Mouse (Mus musculus): Measurements from ENCODE around the gene Zbtb48. TPM values are rescaled to one million over a fixed set of nuclear protein-coding genes. Genes with fewer than 3 reads are reported as not detected.

Gene Zbtb48
- polyA plus RNA-seq, 1 experiment from 2014 or later, result 19.6 TPM

DNA sequence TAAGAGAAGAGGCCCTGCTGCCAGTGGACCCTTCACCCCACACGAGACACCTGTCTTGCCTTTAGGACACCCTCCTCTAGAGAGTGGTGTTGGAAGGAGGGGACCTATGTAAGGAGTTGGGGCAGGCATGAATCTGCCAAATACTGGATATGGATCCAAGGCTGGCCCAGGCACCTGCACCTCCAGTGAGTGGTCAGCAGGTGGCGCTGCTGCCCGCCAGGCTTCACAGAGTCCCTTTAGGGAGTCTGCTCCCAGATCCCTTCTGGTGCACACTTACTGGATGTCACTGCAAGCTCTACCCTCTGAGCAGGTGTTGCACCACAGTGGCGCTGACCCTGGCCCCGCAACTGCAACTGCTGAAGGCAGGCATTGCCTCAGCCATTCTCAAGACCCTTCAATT, 46.1 kb downstream of the Zbtb48 start:
- H3K9ac ChIP-seq, result no peak overlapping the region
- H3K36me3 ChIP-seq, result peaks cover 50% of the 10 kb centered on the region
- no peak overlapping the region for H3K4me3 ChIP-seq
- no peaks in the 10 kb centered on the region for H3K9me3 ChIP-seq
- H3K4me1 ChIP-seq (replicated peaks), result peaks cover 19% of the 10 kb centered on the region
- no peaks in the 10 kb centered on the region for H3K27me3 ChIP-seq
- no peak overlapping the region for H3K4me2 ChIP-seq
- H3K27ac ChIP-seq, result no peak overlapping the region
- WGBS, result 14% methylated on average over 5 of the region's 5 CpGs
- peak; percentile 46 for ATAC-seq (ENCODE audit: low FRiP score)

DNA sequence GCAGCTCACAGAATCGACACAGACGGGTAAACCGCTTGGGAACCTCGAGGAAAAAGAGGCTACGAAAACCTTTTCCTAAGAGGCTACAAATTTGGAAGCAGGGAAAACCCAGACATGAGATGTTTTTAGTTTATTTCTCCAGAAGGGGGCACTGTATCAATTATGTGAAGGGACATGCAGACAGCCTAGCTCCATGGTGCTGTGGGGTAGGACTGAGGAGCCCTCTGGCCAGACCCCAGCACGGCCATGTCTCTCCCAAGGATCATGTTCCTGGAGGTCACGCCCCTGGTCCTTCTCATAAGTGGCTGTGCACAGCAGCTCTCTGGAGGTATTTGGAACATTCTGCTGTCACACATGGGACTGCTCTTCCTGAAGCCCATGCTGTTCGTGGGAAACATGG, 46.8 kb downstream of the Zbtb48 start:
- 79% methylated on average over 8 of the region's 8 CpGs for WGBS
- ATAC-seq (ENCODE audit: low FRiP score), result no peak
- Histone ChIP-seq H3K27ac (no peak overlapping the region), H3K9ac (no peak overlapping the region), H3K4me3 (no peak overlapping the region), H3K36me3 (peaks cover 55% of the 10 kb centered on the region), H3K4me2 (no peak overlapping the region), H3K27me3 (no peaks in the 10 kb centered on the region), H3K4me1 (replicated peaks) (peaks cover 13% of the 10 kb centered on the region), H3K9me3 (no peaks in the 10 kb centered on the region)

- WGBS, result 42% methylated on average over 10 of the region's 10 CpGs
- ATAC-seq (ENCODE audit: low FRiP score), result peak; percentile 43
- Histone ChIP-seq H3K4me1 (replicated peaks) (peaks cover 7% of the 10 kb centered on the region; the same call in 1 of the 2 replicates), H3K4me3 (no peak overlapping the region), H3K27me3 (no peaks in the 10 kb centered on the region), H3K9ac (no peak overlapping the region), H3K9me3 (no peaks in the 10 kb centered on the region), H3K36me3 (peaks cover 76% of the 10 kb centered on the region), H3K4me2 (no peak overlapping the region), H3K27ac (peak overlapping the region; percentile 61)
These were observed 49.7 kb downstream of the Zbtb48 start for GRCm38 (mm10) chr4:151977748-151978147.

DNA sequence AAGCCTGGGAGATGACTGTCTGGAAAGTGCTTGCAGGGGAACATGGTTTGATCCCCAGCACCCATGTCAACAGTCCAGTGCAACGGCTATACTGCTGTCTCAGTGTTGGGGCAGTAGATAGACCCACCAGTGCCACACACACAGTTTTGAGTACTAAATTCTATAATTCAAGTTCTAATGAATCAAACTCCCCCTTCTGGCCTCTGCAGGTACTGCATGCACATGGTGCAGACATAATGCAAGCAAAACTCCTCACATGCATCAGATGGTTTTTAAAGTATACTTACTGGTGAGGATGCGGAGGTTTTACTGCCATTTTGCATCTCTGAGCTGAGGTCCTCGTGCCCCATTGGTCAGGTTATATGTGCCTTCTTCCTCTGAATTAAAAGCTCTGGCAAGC, 52.0 kb downstream of the Zbtb48 start:
- H3K4me3 ChIP-seq, result no peak overlapping the region
- no peaks in the 10 kb centered on the region for H3K9me3 ChIP-seq
- H3K36me3 ChIP-seq, result peaks cover 73% of the 10 kb centered on the region
- no peak overlapping the region for H3K4me2 ChIP-seq
- H3K4me1 ChIP-seq (replicated peaks), result peaks cover 3% of the 10 kb centered on the region; the same call in 1 of the 2 replicates
- no peak overlapping the region for H3K9ac ChIP-seq
- H3K27me3 ChIP-seq, result no peaks in the 10 kb centered on the region
- no peak overlapping the region for H3K27ac ChIP-seq
- 95% methylated on average over 3 of the region's 3 CpGs for WGBS
- no peak for ATAC-seq (ENCODE audit: low FRiP score)

- Histone ChIP-seq H3K4me1 (replicated peaks) (peaks cover 14% of the 10 kb centered on the region), H3K27ac (no peak overlapping the region), H3K4me3 (no peak overlapping the region), H3K9me3 (no peaks in the 10 kb centered on the region), H3K27me3 (no peaks in the 10 kb centered on the region), H3K4me2 (no peak overlapping the region), H3K36me3 (peaks cover 67% of the 10 kb centered on the region), H3K9ac (no peak overlapping the region)
- ATAC-seq (ENCODE audit: low FRiP score), result no peak
- WGBS, result 74% methylated on average over 10 of the region's 10 CpGs
These were observed 55.1 kb downstream of the Zbtb48 start for GRCm38 (mm10) chr4:151972221-151972967.

Other genes starting within 250 kb of the Zbtb48 start
- 159 and 162 TPM in 2 replicates for gene Camta1, start 165.8 kb downstream of the Zbtb48 start, polyA plus RNA-seq (2015; fragmentation: Nextera tagmentation; extraction: Ambion mirVana)
- gene Dnajc11, start 94.0 kb downstream of the Zbtb48 start, polyA plus RNA-seq (2015; fragmentation: Nextera tagmentation; extraction: Ambion mirVana), result 84.3 and 86.5 TPM in 2 replicates
- gene Thap3, start 38.7 kb downstream of the Zbtb48 start, polyA plus RNA-seq (2015; fragmentation: Nextera tagmentation; extraction: Ambion mirVana), result 35.9 and 36.7 TPM in 2 replicates
- gene Phf13, start 31.4 kb downstream of the Zbtb48 start, polyA plus RNA-seq (2015; fragmentation: Nextera tagmentation; extraction: Ambion mirVana), result 18.4 and 20.0 TPM in 2 replicates
- 3.2 and 3.7 TPM in 2 replicates for gene Klhl21, start 18.9 kb downstream of the Zbtb48 start, polyA plus RNA-seq (2015; fragmentation: Nextera tagmentation; extraction: Ambion mirVana)
- gene Tas1r1, start 10.9 kb upstream of the Zbtb48 start, polyA plus RNA-seq (2015; fragmentation: Nextera tagmentation; extraction: Ambion mirVana), result 1.5 and 1.6 TPM in 2 replicates
- gene Nol9, start 11.7 kb upstream of the Zbtb48 start, polyA plus RNA-seq (2015; fragmentation: Nextera tagmentation; extraction: Ambion mirVana), result 23.3 and 25.8 TPM in 2 replicates
- gene Plekhg5, start 44.8 kb upstream of the Zbtb48 start, polyA plus RNA-seq (2015; fragmentation: Nextera tagmentation; extraction: Ambion mirVana), result 10.2 and 10.9 TPM in 2 replicates
- gene Tnfrsf25, start 88.3 kb upstream of the Zbtb48 start, polyA plus RNA-seq (2015; fragmentation: Nextera tagmentation; extraction: Ambion mirVana), result 1.00 and 1.3 TPM in 2 replicates
- 0.09 and 0.22 TPM in 2 replicates for gene Espn, start 124.7 kb upstream of the Zbtb48 start, polyA plus RNA-seq (2015; fragmentation: Nextera tagmentation; extraction: Ambion mirVana)
- gene Hes2, start 131.2 kb upstream of the Zbtb48 start, polyA plus RNA-seq (2015; fragmentation: Nextera tagmentation; extraction: Ambion mirVana), result 0.34 and 1.8 TPM in 2 replicates
- gene Acot7, start 150.5 kb upstream of the Zbtb48 start, polyA plus RNA-seq (2015; fragmentation: Nextera tagmentation; extraction: Ambion mirVana), result 269 and 299 TPM in 2 replicates
- gene Gpr153, start 246.6 kb upstream of the Zbtb48 start, polyA plus RNA-seq (2015; fragmentation: Nextera tagmentation; extraction: Ambion mirVana), result 9.0 and 9.3 TPM in 2 replicates